Mouse (Mus musculus) lung, embryonic 15.5 days (tissue): ENCODE measurements around the gene Tmem104. TPM values are rescaled to one million over a fixed set of nuclear protein-coding genes. Genes with fewer than 3 reads are reported as not detected.

Experiments
- ATAC-seq: fragments of 200-750 bp; cut with Nextera tagmentation; 2 replicates; pipeline ENCODE4 v1.8.0; 2017; ENCODE audit warnings: moderate number of reproducible peaks, borderline replicate concordance; ENCODE audit not compliant: low FRiP score, low TSS enrichment; ENCODE audit errors: extremely low read depth
- H3K27ac ChIP-seq: fragments of 300-500 bp; sonication (generic); 2 replicates; pipeline ENCODE4 v1.5.1; 2015; ENCODE audit warnings: moderate library complexity, mild to moderate bottlenecking, inconsistent platforms
- H3K27me3 ChIP-seq: fragments of 300-500 bp; sonication (generic); 2 replicates; pipeline ENCODE4 v1.6.1; 2015; ENCODE audit warnings: inconsistent platforms
- H3K36me3 ChIP-seq: fragments of 300-500 bp; sonication (generic); 2 replicates; pipeline ENCODE4 v1.6.1; 2015; ENCODE audit warnings: inconsistent platforms
- H3K4me1 ChIP-seq: fragments of 300-500 bp; sonication (generic); 2 replicates; pipeline ENCODE4 v1.6.1; 2015; ENCODE audit warnings: inconsistent platforms
- H3K4me2 ChIP-seq: fragments of 300-500 bp; sonication (generic); 2 replicates; pipeline ENCODE4 v1.6.1; 2015; ENCODE audit warnings: inconsistent platforms, mild to moderate bottlenecking, moderate library complexity
- H3K4me3 ChIP-seq: fragments of 300-500 bp; sonication (generic); 2 replicates; pipeline ENCODE4 v1.5.1; 2015; ENCODE audit warnings: mild to moderate bottlenecking, inconsistent platforms
- H3K9ac ChIP-seq: fragments of 300-500 bp; sonication (generic); 2 replicates; pipeline ENCODE4 v1.6.1; 2015; ENCODE audit warnings: inconsistent platforms
- H3K9me3 ChIP-seq: fragments of 300-500 bp; sonication (generic); 2 replicates; pipeline ENCODE4 v1.6.1; 2016; ENCODE audit warnings: inconsistent platforms
- WGBS: fragments of 180-500 bp; shearing (Covaris S2); methylation state at CpG from one replicate; pipeline ENCODE4 v1.1.7; 2015; 5-methylcytosine and 5-hydroxymethylcytosine counted together
- polyA plus RNA-seq: library from polyadenylated mRNA; unstranded; fragments of >200 nt; fragmentation: Nextera tagmentation; extraction: Ambion mirVana; gene quantifications from 2 replicates; pipeline ENCODE4 v1.2.1, GENCODE M21; 2015

The Tmem104 gene
- polyA plus RNA-seq: 10.5 and 12.3 TPM in 2 replicates

DNA sequence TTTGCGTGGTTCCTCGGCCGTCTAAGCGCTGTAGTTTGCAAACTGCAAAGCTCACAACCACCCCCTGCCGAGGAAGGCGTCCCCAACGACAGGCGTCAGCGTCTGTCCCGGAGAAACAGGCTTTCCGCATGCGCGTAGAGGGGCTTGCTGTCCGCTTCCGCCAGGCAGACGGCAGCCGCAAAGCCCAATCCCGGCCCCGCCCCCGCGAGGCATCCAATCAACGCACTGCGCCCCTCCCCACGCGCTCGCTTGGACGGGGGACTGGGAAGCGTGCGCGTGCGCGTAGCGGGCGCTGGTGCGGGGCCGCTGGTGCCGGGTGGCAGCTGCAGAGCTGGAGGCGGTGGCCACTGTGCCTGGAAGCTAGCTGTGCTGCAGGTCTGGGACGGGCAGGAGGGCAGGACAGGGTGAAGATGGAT is at the start of gene Tmem104:
Tmem104 (plus strand) TSS at position 264 of the 416 bp plus-strand sequence.
- H3K4me3 ChIP-seq: peak within 1 kb of the TSS; percentile 58
- under 1% methylated on average over 39 of the region's 39 CpGs for WGBS
- peak; percentile 92 for ATAC-seq
- no peaks in the 10 kb centered on the region for H3K27me3 ChIP-seq
- H3K36me3 ChIP-seq: no peaks in the 10 kb centered on the region
- peak within 1 kb of the TSS; percentile 76 for H3K4me2 ChIP-seq
- H3K9me3 ChIP-seq: no peaks in the 10 kb centered on the region
- H3K4me1 ChIP-seq: peaks cover 19% of the 10 kb centered on the region
- peak within 1 kb of the TSS; percentile 83 for H3K27ac ChIP-seq
- H3K9ac ChIP-seq: peak within 1 kb of the TSS; percentile 72

GRCm38 (mm10) chr11:115138597-115139262 is 48.6 kb upstream of the Tmem104 start:
- no peaks in the 10 kb centered on the region for H3K4me1 ChIP-seq
- WGBS: 64% methylated on average over 5 of the region's 5 CpGs
- no peak for ATAC-seq
- H3K27me3 ChIP-seq: no peaks in the 10 kb centered on the region
- H3K9ac ChIP-seq: no peak overlapping the region
- no peaks in the 10 kb centered on the region for H3K36me3 ChIP-seq
- no peak overlapping the region for H3K4me3 ChIP-seq
- H3K27ac ChIP-seq: no peak overlapping the region
- H3K9me3 ChIP-seq: no peaks in the 10 kb centered on the region
- H3K4me2 ChIP-seq: no peak overlapping the region

DNA sequence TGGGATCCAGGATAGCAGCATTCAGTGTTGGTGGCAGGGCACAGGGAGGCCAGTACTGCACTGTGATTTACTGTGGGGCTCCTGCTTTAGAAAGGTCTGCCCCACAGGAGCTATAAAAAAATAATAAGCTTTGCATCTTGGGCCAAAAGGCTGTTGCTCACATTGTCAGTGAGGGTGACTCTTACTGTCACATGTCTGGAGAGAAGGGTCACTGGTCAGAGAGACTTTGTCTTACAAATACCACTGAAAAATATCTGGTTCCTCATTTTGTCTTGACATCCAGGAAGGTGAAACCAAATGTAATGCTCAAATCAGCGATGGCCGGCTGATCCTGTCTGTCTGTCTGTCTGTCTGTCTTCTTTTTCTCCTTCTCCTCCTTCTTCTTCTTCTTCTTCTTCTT is 45.3 kb upstream of the Tmem104 start:
- H3K27me3 ChIP-seq: peaks cover 4% of the 10 kb centered on the region; the same call in 1 of the 2 replicates
- no peaks in the 10 kb centered on the region for H3K4me1 ChIP-seq
- H3K36me3 ChIP-seq: no peaks in the 10 kb centered on the region
- H3K4me3 ChIP-seq: no peak overlapping the region
- H3K27ac ChIP-seq: no peak overlapping the region
- no peak overlapping the region for H3K9ac ChIP-seq
- no peak for ATAC-seq
- H3K9me3 ChIP-seq: no peaks in the 10 kb centered on the region
- no peak overlapping the region for H3K4me2 ChIP-seq
- WGBS: 74% methylated on average over 2 of the region's 2 CpGs

- Histone ChIP-seq H3K36me3 (no peaks in the 10 kb centered on the region), H3K4me1 (no peaks in the 10 kb centered on the region), H3K9me3 (no peaks in the 10 kb centered on the region), H3K27me3 (peaks cover 8% of the 10 kb centered on the region; the same call in 1 of the 2 replicates), H3K27ac (no peak overlapping the region), H3K4me3 (no peak overlapping the region), H3K9ac (no peak overlapping the region), H3K4me2 (no peak overlapping the region)
- ATAC-seq: no peak
- WGBS: 78% methylated on average over 4 of the region's 4 CpGs
Observed at GRCm38 (mm10) chr11:115147813-115148212, 39.5 kb upstream of the Tmem104 start.

GRCm38 (mm10) chr11:115150741-115151254 is 36.5 kb upstream of the Tmem104 start:
- Histone ChIP-seq H3K4me2 (no peak overlapping the region), H3K4me3 (no peak overlapping the region), H3K9me3 (no peaks in the 10 kb centered on the region), H3K36me3 (no peaks in the 10 kb centered on the region), H3K9ac (no peak overlapping the region), H3K27me3 (peaks cover 30% of the 10 kb centered on the region), H3K27ac (no peak overlapping the region), H3K4me1 (peaks cover 9% of the 10 kb centered on the region)
- ATAC-seq: no peak
- WGBS: 39% methylated on average over 6 of the region's 6 CpGs

DNA sequence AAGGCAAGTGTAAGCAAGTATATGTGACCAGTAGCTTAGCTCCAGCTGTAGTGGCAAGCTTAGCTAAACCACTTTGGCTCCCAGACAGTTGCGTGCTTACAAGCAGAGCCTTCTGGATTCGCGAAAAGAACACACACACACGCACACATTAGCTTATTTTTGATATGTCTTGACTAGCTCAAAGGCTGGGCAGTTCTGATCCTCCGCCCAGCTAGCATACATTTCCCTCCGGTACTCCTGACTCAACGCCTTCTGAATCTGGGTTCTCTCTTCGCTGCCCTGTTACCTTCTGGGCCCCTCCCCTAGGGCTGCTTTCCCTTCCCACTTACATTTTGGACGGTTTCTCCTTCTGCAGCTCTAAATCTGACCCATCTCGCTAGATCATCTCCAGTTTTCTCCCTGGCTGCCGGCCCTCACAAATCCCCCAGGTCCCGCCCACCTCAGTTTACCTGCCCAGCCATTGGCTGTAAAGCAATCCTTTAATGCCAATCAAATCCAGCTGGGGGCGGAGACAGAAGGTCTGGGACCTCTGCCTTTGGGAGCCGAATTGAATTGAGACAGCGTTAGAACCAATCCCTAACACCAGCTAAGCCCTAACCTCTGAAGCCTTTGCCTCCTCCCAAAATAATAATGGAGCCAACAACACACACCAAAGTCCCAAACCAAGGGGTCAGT is 35.4 kb upstream of the Tmem104 start:
- Histone ChIP-seq H3K4me3 (peak overlapping the region; percentile 31), H3K27ac (no peak overlapping the region), H3K4me1 (peaks cover 9% of the 10 kb centered on the region), H3K9me3 (no peaks in the 10 kb centered on the region), H3K27me3 (peaks cover 35% of the 10 kb centered on the region), H3K9ac (no peak overlapping the region), H3K4me2 (peak overlapping the region; percentile 56), H3K36me3 (no peaks in the 10 kb centered on the region)
- 6% methylated on average over 15 of the region's 15 CpGs for WGBS
- peak; percentile 73; the same call in 1 of the 2 replicates for ATAC-seq

GRCm38 (mm10) chr11:115153088-115153487 is 34.2 kb upstream of the Tmem104 start:
- Histone ChIP-seq H3K27me3 (peaks cover 35% of the 10 kb centered on the region), H3K4me3 (no peak overlapping the region), H3K36me3 (no peaks in the 10 kb centered on the region), H3K9ac (no peak overlapping the region), H3K9me3 (no peaks in the 10 kb centered on the region), H3K4me1 (peaks cover 11% of the 10 kb centered on the region), H3K27ac (no peak overlapping the region), H3K4me2 (peak overlapping the region; percentile 54; the same call in 1 of the 2 replicates)
- ATAC-seq: no peak
- WGBS: 72% methylated on average over 9 of the region's 9 CpGs

DNA sequence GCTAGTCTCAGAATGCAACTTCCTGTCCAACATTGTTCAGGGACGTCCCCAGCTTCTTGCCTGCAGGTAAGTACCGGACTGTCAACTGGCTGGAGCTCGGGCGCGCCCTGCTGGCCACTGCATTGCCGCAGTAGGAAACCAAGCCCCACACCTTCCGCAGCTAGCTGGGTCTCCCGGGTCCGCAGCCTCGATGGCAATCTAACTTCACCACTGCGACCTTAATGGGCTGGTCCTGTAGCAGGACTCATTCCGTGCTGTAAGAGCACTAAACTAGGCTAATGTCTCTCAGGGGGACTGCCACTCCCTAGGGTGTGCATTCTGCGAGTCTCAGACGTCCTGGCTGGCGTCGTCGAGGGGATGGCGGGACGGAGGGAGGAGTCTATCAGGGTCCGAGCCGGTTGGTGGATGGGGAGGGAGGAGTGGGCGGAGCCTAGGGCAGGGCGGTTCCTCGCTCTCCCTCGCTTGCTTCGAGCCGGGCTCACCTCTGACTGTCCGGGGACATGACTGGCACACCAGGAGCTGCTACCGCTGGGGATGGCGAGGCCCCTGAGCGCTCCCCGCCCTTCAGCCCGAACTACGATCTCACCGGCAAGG is 33.5 kb upstream of the Tmem104 start:
- no peaks in the 10 kb centered on the region for H3K9me3 ChIP-seq
- no peaks in the 10 kb centered on the region for H3K36me3 ChIP-seq
- no peak overlapping the region for H3K27ac ChIP-seq
- H3K9ac ChIP-seq: 0 out of 2 replicates have a peak overlapping the region, but pooled peaks have one; percentile 6
- H3K4me1 ChIP-seq: peaks cover 18% of the 10 kb centered on the region
- H3K4me2 ChIP-seq: peak overlapping the region; percentile 54
- peaks cover 35% of the 10 kb centered on the region for H3K27me3 ChIP-seq
- under 1% methylated on average over 35 of the region's 35 CpGs for WGBS
- ATAC-seq: peak; percentile 51; the same call in 1 of the 2 replicates
- H3K4me3 ChIP-seq: peak overlapping the region; percentile 34

DNA sequence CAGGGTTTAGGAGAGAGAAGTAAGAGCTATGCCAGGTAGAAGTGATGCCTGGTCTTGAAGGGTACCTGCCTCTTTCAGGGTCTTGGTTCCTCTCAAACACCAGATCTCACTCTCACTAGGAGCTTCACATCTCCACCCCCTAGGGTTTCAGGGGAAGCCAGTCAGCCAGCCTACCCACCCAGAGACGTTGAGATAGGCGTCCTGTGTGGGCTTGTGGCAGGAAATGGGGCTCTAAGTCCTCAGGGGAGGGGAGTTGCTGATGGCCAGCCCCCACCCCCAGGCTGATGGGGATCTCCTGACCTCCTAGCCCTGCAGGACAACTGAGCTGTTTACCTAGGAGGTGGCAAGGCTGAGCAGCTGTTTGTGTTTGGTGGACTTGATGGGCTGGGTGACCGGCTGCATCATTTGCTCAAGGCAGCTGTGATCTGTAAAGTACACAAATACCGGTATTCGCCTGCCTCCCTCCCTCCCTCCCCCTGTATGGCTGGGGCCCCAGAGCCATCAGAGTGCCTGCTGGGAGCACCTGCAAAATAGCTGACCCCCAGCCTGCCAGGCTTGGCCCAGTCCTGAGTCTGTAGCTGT is 32.1 kb upstream of the Tmem104 start:
- 5% methylated on average over 5 of the region's 5 CpGs for WGBS
- Histone ChIP-seq H3K4me3 (no peak overlapping the region), H3K4me1 (peaks cover 20% of the 10 kb centered on the region), H3K9me3 (no peaks in the 10 kb centered on the region), H3K27ac (no peak overlapping the region), H3K27me3 (peaks cover 35% of the 10 kb centered on the region), H3K4me2 (no peak overlapping the region), H3K36me3 (no peaks in the 10 kb centered on the region), H3K9ac (no peak overlapping the region)
- no peak for ATAC-seq

GRCm38 (mm10) chr11:115157933-115158719 is 29.2 kb upstream of the Tmem104 start:
- peak overlapping the region; percentile 56 for H3K27ac ChIP-seq
- no peak overlapping the region for H3K9ac ChIP-seq
- H3K9me3 ChIP-seq: no peaks in the 10 kb centered on the region
- ATAC-seq: no peak
- 17% methylated on average over 12 of the region's 12 CpGs for WGBS
- H3K4me3 ChIP-seq: no peak overlapping the region
- peaks cover 33% of the 10 kb centered on the region for H3K27me3 ChIP-seq
- H3K36me3 ChIP-seq: no peaks in the 10 kb centered on the region
- H3K4me2 ChIP-seq: peak overlapping the region; percentile 20; the same call in 1 of the 2 replicates
- peaks cover 39% of the 10 kb centered on the region for H3K4me1 ChIP-seq
